Mouse (Mus musculus) embryonic facial prominence, embryonic 12.5 days (tissue): ENCODE results near the gene Medag. TPM values are rescaled to one million over a fixed set of nuclear protein-coding genes. Genes with fewer than 3 reads are reported as not detected.
A peak's percentile ranks its signal among the peaks of the same experiment; 100 is the strongest.

Source experiments
- ATAC-seq: fragments of 200-750 bp; cut with Nextera tagmentation; 2 replicates; pipeline ENCODE4 v1.8.0; 2017; ENCODE audit not compliant: insufficient number of reproducible peaks, insufficient read depth, low FRiP score, low TSS enrichment
- H3K27ac ChIP-seq: fragments of 300-500 bp; sonication (generic); 2 replicates; pipeline ENCODE4 v1.5.1; 2016; ENCODE audit warnings: mild to moderate bottlenecking
- H3K27me3 ChIP-seq: fragments of 300-500 bp; sonication (generic); 2 replicates; pipeline ENCODE4 v1.6.1; 2016; ENCODE audit warnings: mild to moderate bottlenecking, moderate library complexity
- H3K36me3 ChIP-seq: fragments of 300-500 bp; sonication (generic); 2 replicates; pipeline ENCODE4 v1.6.1; 2016; ENCODE audit warnings: mild to moderate bottlenecking
- H3K4me1 ChIP-seq: fragments of 300-500 bp; sonication (generic); 2 replicates; pipeline ENCODE4 v1.6.1; 2016
- H3K4me2 ChIP-seq: fragments of 300-500 bp; sonication (generic); replicated peaks from 2 replicates; pipeline ENCODE4 v1.6.1; 2016; ENCODE audit warnings: mild to moderate bottlenecking, moderate library complexity
- H3K4me3 ChIP-seq: fragments of 300-500 bp; sonication (generic); 2 replicates; pipeline ENCODE4 v1.5.1; 2016; ENCODE audit warnings: mild to moderate bottlenecking
- H3K9ac ChIP-seq: fragments of 300-500 bp; sonication (generic); 2 replicates; pipeline ENCODE4 v1.6.1; 2016; ENCODE audit warnings: mild to moderate bottlenecking, moderate library complexity
- H3K9me3 ChIP-seq: fragments of 300-500 bp; sonication (generic); 2 replicates; pipeline ENCODE4 v1.6.1; 2016; ENCODE audit warnings: mild to moderate bottlenecking, moderate library complexity
- WGBS: fragments of 180-500 bp; shearing (Covaris S2); methylation state at CpG from one replicate; pipeline ENCODE4 v1.1.7; 2016; 5-methylcytosine and 5-hydroxymethylcytosine counted together
- polyA plus RNA-seq: library from polyadenylated mRNA; unstranded; fragments of >200 nt; fragmentation: Nextera tagmentation; extraction: Ambion mirVana; gene quantifications from 2 replicates; pipeline ENCODE4 v1.2.1, GENCODE M21; 2016

Gene Medag
- polyA plus RNA-seq, 1 experiment from 2014 or later: 1.3 TPM

DNA sequence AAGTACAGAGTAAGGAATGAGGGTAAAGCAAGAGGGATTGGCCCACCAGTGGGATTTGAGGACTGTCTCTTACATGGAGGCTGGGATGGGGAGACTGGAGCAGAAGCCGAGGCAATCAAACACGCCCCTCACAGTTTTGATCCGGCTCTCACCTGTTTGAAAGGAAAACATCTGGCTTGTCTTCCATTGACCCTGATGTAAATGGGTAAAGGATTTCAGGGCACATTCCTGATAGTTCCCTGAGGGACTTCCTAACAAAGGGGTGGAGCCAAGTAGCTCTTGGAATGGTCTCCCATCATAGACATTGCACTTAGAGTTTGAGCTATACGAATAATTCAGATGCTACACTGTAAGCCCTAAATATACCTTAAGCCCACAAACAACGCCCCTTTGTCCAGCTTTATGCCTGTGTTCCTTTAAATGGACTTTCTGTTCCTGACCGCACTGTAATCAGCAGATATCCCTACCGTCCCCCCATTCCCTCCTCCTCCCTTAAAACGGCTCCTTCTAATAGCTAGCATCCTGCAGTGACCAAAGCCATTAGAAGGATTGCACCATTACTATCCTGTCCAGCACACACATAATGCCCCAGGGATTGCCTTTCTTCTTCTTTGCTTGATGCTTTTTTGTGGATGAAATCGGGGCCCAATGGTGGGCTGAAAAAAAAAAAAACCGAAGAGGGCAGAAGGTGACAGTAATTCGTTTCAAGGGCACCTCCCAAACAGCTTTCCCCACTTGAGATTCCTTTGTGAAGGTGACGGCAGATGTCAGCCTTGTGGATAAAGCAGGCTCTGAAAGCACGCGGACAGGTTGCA is 36.3 kb upstream of the Medag start:
- WGBS: 35% methylated on average over 14 of the region's 14 CpGs
- no peak overlapping the region for H3K4me3 ChIP-seq
- no peak for ATAC-seq
- H3K27ac ChIP-seq: peak overlapping the region; percentile 66
- H3K4me2 ChIP-seq: 0 out of 2 replicates have a peak overlapping the region, but pooled peaks have one; percentile 11
- no peaks in the 10 kb centered on the region for H3K27me3 ChIP-seq
- H3K36me3 ChIP-seq: no peaks in the 10 kb centered on the region
- peaks cover 48% of the 10 kb centered on the region for H3K4me1 ChIP-seq
- H3K9me3 ChIP-seq: no peaks in the 10 kb centered on the region
- no peak overlapping the region for H3K9ac ChIP-seq

DNA sequence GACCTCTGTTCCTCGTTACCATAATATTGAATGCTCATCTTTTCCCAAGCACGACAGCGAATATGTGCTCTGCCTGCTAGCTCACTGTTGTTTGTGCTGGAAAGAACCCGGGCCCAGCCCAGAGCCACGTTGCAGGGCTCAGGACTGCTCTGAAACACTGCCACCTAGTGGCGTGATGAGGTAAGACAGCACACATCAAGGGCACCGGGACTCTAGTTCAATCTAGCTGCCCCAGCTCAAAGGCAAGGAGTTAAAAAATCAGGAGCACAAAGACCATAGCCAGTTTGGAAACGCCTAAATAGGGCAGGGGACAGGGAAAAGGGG is 35.7 kb upstream of the Medag start:
- no peaks in the 10 kb centered on the region for H3K36me3 ChIP-seq
- H3K27me3 ChIP-seq: no peaks in the 10 kb centered on the region
- H3K9me3 ChIP-seq: no peaks in the 10 kb centered on the region
- ATAC-seq: peak; percentile 51
- 0% methylated on average over 8 of the region's 8 CpGs for WGBS
- no peak overlapping the region for H3K4me3 ChIP-seq
- 0 out of 2 replicates have a peak overlapping the region, but pooled peaks have one; percentile 11 for H3K4me2 ChIP-seq
- peaks cover 51% of the 10 kb centered on the region for H3K4me1 ChIP-seq
- H3K27ac ChIP-seq: peak overlapping the region; percentile 66
- no peak overlapping the region for H3K9ac ChIP-seq

DNA sequence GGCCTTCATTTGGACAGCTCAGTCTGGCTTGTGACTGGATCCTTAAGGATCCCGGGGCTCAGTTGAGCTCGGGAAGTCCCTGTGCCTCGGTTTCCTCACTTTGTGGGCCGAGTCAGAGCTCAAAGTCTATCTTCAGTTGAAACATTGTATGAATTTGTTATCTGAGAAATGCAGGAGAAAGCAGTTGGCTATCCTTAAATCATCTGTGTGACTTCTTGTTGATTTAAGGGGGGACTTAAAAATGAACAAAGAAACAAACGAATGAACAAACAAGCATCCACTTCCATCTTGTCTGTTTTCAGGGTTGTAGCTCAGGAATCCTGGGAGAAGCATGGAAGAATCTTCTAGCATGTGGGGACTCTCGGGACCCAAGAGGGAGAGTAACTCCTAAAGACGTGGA is 35.2 kb upstream of the Medag start:
- Histone ChIP-seq H3K4me2 (0 out of 2 replicates have a peak overlapping the region, but pooled peaks have one; percentile 7), H3K27me3 (no peaks in the 10 kb centered on the region), H3K4me3 (no peak overlapping the region), H3K9me3 (no peaks in the 10 kb centered on the region), H3K27ac (0 out of 2 replicates have a peak overlapping the region, but pooled peaks have one; percentile 30), H3K9ac (no peak overlapping the region), H3K36me3 (no peaks in the 10 kb centered on the region), H3K4me1 (peaks cover 56% of the 10 kb centered on the region)
- no peak for ATAC-seq
- WGBS: 67% methylated on average over 7 of the region's 7 CpGs

DNA sequence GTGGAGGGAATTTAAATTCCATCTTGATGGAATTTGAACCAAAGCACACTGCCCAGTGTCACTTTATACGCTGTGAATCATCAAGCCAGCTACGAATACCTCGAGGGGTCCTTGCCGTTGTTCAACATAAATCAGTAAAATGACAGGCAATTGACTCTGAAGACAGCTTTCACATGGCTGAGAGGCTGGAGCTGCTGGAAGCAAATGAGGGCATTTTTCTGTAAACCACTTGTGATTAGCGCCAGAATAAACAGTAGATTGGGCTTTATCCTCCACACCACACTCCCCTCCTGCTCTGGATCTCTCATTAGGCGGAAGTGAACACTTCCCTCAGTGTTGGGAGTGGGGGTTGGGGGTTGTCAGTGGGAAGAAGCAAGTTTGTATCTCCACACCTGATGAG is 34.3 kb upstream of the Medag start:
- no peaks in the 10 kb centered on the region for H3K36me3 ChIP-seq
- ATAC-seq: no peak
- H3K27me3 ChIP-seq: no peaks in the 10 kb centered on the region
- no peak overlapping the region for H3K4me2 ChIP-seq
- H3K9ac ChIP-seq: no peak overlapping the region
- no peaks in the 10 kb centered on the region for H3K9me3 ChIP-seq
- 19% methylated on average over 6 of the region's 6 CpGs for WGBS
- no peak overlapping the region for H3K4me3 ChIP-seq
- no peak overlapping the region for H3K27ac ChIP-seq
- peaks cover 57% of the 10 kb centered on the region for H3K4me1 ChIP-seq

DNA sequence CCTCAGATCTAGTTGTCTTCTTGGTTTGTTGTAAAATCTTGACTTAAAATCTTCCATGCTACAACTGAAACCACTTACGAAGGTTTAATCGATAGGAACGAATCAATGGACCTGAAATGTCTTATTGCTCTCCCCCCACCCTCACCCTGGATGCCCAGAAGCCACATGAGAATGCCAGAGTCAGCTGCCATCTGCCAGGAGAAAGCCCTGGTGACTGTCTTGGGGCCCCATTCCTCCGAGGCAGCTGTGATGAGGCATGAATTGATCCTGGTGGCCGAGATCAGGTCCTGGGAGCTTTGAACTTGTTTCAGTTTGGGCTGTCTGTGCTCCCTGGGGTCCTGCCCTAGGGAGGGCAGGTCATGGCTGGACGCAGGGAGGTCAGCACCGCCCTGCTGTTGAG is 33.0 kb upstream of the Medag start:
- no peak for ATAC-seq
- H3K27me3 ChIP-seq: no peaks in the 10 kb centered on the region
- H3K4me2 ChIP-seq: no peak overlapping the region
- no peaks in the 10 kb centered on the region for H3K36me3 ChIP-seq
- H3K9ac ChIP-seq: no peak overlapping the region
- H3K9me3 ChIP-seq: no peaks in the 10 kb centered on the region
- H3K27ac ChIP-seq: no peak overlapping the region
- peaks cover 52% of the 10 kb centered on the region for H3K4me1 ChIP-seq
- WGBS: 58% methylated on average over 7 of the region's 7 CpGs
- H3K4me3 ChIP-seq: no peak overlapping the region

DNA sequence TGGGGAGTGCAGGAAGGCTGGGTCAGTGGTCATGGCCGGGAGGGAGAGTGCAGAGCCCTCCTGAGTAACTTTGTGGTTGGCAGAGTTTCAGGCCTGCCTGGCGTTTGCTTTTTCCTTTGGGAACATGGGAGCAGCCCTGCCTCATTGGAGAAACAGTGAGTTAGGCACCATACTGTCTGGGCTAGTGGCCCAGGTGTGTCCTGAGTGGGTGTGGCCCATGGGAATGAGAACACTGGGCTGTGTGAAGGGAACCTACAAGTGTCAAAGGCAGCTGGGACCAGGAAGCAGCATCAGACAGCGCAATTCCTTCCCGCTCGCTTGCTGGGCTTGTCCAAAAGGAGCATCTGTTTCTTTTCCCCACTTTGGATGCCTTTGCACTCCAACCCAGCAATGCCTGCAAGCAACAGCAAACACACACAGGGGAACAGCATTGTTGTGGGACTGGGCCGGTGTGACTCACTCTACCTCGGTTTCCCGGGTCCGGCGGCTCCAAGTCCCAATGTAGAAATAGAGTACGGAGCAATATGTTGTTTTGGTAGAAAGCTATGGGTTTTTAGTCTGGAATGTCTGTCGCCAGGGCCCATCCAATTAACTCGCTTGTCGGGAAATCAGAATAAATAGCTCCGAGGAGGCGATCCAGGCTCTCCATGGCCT is 32.3 kb upstream of the Medag start:
- no peaks in the 10 kb centered on the region for H3K27me3 ChIP-seq
- no peak overlapping the region for H3K4me3 ChIP-seq
- H3K9ac ChIP-seq: no peak overlapping the region
- no peak overlapping the region for H3K27ac ChIP-seq
- H3K4me1 ChIP-seq: peaks cover 48% of the 10 kb centered on the region
- H3K4me2 ChIP-seq: no peak overlapping the region
- WGBS: 78% methylated on average over 16 of the region's 16 CpGs
- no peaks in the 10 kb centered on the region for H3K36me3 ChIP-seq
- ATAC-seq: no peak
- no peaks in the 10 kb centered on the region for H3K9me3 ChIP-seq

DNA sequence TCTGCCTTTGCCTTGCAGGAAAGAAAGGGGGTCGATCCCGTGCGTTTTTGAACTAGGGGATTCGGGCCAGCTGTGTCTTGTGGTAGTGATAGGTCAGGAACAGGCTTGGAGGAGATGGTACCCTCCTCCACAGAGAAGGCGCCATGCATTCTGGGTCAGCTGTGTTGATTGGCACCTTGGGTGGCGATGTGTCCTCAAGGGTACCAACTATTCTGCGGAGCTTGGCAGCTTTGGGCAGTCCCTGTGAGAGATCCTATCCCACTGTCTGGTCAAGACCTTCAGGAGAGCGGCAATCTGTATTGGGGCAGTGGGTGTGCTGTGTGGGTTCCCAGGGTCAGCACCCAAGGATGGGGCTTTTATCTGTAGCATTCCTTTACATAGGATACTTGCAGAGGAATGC is 31.7 kb upstream of the Medag start:
- Histone ChIP-seq H3K4me3 (no peak overlapping the region), H3K36me3 (no peaks in the 10 kb centered on the region), H3K4me1 (peaks cover 47% of the 10 kb centered on the region), H3K9me3 (no peaks in the 10 kb centered on the region), H3K27me3 (no peaks in the 10 kb centered on the region), H3K9ac (no peak overlapping the region), H3K4me2 (no peak overlapping the region), H3K27ac (no peak overlapping the region)
- WGBS: 88% methylated on average over 8 of the region's 8 CpGs
- no peak for ATAC-seq

DNA sequence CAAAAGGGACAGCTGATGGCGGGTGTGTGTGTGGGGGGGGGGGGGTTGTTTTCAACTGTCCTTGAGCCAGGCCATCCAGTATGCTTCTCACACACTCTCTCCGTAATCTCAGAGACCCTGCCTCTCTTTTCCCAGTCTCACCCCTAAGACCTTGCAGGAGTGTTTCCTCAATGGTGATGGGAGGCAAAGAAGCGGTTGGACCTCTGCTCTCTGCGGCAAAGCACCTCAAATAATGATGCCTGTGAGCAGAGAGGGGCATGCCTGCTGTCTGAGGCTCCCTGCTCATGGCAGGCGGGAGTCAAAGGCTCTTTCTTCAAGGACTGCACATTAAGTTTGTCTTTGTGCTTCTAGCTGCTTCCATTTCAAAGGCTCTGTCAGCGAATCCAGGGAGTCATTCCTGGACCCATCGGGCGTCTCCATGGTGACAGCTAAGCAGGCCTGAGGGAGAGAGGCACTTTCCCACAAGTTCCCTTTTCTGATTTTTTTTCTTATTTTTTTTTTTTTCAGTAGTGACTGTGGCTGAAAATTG is 31.1 kb upstream of the Medag start:
- Histone ChIP-seq H3K27ac (no peak overlapping the region), H3K4me3 (no peak overlapping the region), H3K4me1 (peaks cover 41% of the 10 kb centered on the region), H3K4me2 (no peak overlapping the region), H3K36me3 (no peaks in the 10 kb centered on the region), H3K9me3 (no peaks in the 10 kb centered on the region), H3K9ac (no peak overlapping the region), H3K27me3 (no peaks in the 10 kb centered on the region)
- ATAC-seq: no peak
- WGBS: 35% methylated on average over 8 of the region's 8 CpGs

DNA sequence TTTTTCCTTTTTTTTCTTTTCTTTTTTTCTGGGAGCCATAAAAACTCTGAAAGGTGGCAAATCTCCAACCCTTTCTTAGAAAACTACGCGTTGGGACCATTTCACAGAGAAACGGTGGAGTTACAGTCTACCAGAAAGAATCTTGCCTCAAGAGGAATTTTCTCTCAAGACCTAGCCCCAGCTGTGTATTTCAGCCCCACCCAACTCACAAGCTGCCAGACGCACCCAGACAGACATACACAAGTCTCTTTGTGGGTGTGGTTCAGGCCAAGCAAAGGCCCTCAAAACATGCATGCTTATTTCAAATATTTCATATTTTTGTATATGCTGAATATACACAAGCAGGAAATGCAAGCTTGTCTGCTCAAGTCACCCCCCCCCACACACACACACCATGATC is 29.6 kb upstream of the Medag start:
- 66% methylated on average over 4 of the region's 4 CpGs for WGBS
- no peak for ATAC-seq

DNA sequence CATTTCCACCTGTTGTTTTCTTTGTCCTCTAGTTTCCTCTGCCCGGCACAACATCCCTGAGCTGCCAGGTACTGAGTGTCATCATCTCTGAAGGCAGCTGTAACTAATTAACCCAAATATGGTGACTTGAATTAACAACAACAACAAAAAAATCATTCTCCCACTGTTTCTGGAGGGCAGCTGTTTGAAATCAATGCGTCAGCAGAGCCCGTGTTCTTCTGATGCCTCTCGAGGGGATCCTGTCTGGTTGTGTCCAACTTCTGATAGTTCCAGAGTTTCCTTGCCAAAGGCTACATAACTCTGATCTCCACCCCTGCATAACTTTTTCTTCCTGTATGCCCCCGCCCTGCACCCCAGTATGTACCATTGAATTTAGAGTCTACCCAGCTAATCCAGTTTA is 28.9 kb upstream of the Medag start:
- 36% methylated on average over 5 of the region's 5 CpGs for WGBS
- Histone ChIP-seq H3K27ac (no peak overlapping the region), H3K36me3 (no peaks in the 10 kb centered on the region), H3K9ac (no peak overlapping the region), H3K4me1 (peaks cover 22% of the 10 kb centered on the region), H3K4me2 (no peak overlapping the region), H3K4me3 (no peak overlapping the region), H3K27me3 (no peaks in the 10 kb centered on the region), H3K9me3 (no peaks in the 10 kb centered on the region)
- no peak for ATAC-seq

More for the DNA sequence above, 29.6 kb upstream of the Medag start:
- Histone ChIP-seq H3K9ac (no peak overlapping the region), H3K4me2 (no peak overlapping the region), H3K36me3 (no peaks in the 10 kb centered on the region), H3K4me1 (peaks cover 29% of the 10 kb centered on the region), H3K4me3 (no peak overlapping the region), H3K27me3 (no peaks in the 10 kb centered on the region), H3K27ac (no peak overlapping the region), H3K9me3 (no peaks in the 10 kb centered on the region)

DNA sequence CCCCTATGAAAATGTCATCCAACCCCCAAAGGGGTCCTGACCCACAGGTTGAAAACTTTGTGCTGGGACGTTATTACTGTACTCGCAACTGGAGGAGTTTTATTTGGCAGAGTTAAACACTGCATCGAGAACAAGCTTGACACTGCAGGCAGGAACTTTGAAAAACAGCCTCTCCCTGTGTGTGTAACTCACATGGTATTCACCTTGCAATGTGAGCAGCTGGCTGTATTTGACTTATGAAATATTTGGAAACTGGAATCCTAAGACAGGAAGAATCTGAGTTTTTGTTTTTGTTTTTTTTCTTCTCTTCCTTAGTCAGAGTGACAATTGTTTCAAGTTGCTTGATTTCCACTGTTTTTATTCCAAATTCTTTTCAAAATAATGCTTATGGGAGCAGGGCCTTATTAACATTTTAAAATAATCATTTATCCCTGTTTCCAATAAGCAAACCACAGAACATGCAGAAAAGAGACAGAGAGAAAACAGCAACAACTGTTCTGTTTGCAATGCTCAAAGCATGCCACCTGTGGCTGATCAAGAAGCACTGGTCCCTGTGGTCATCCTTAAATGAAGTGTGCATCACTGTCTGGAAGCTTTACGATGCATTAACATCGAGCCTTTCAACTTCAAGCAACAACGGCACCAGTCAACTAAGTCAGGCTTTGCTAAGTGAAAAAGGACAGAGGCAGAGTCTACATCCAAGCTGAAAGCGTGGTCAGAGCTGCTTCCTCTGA is 26.2 kb upstream of the Medag start:
- H3K27me3 ChIP-seq: no peaks in the 10 kb centered on the region

More for the DNA sequence above, 26.2 kb upstream of the Medag start:
- H3K4me3 ChIP-seq: no peak overlapping the region
- ATAC-seq: no peak
- no peak overlapping the region for H3K9ac ChIP-seq
- H3K27ac ChIP-seq: no peak overlapping the region
- H3K9me3 ChIP-seq: no peaks in the 10 kb centered on the region
- peaks cover 20% of the 10 kb centered on the region for H3K4me1 ChIP-seq
- 85% methylated on average over 7 of the region's 7 CpGs for WGBS
- no peak overlapping the region for H3K4me2 ChIP-seq
- H3K36me3 ChIP-seq: no peaks in the 10 kb centered on the region
